ENCODE assay signal across 8 mouse cellular contexts in genomic region chr2:165879403-165880178, GRCm38 (mm10). TPM values are rescaled to one million over a fixed set of nuclear protein-coding genes. Genes with fewer than 3 reads are reported as not detected.
DNase-seq lines count a peak whose midpoint lies in the region; ATAC-seq and TF ChIP-seq lines count a peak whose summit lies in the region.

No protein-coding gene starts in this region.

- no peak for ATAC-seq in heart, embryonic 13.5 days (ENCODE audit: extremely low read depth, insufficient number of reproducible peaks, low FRiP score, low TSS enrichment)
- no peak for ATAC-seq in liver, embryonic 16.5 days (ENCODE audit: low read depth)

- H3K9me3 ChIP-seq in heart, embryonic 13.5 days: no peaks in the 10 kb centered on the region
- no peaks in the 10 kb centered on the region for H3K9me3 ChIP-seq in liver, embryonic 16.5 days (replicated peaks; ENCODE audit: control insufficient read depth, low read length)

- no peak for DNase-seq in layer of hippocampus, adult 2 months (ENCODE audit: low spot score in 2 of 2)
- DNase-seq in layer of hippocampus, adult 9-11 months: no peak
- peak; percentile 72 for DNase-seq in cerebellum, adult 9-11 months
- no peak for DNase-seq in ovary, adult 18-20 months (ENCODE audit: low spot score)
- DNase-seq in adrenal gland, postnatal 36 days: no peak
- no peak for DNase-seq in layer of hippocampus, postnatal 25 days (ENCODE audit: extremely low spot score in 1 of 2, low spot score in 1 of 2)

- no peak for TF ChIP-seq CTCF in layer of hippocampus, adult 2 months (conservative IDR thresholded peaks at IDR 0.05)

- H3K4me1 ChIP-seq in heart, embryonic 13.5 days: peaks cover 97% of the 10 kb centered on the region
- peaks cover 89% of the 10 kb centered on the region for H3K4me1 ChIP-seq in liver, embryonic 16.5 days (ENCODE audit: control insufficient read depth, low read depth, low read length)

- no peaks in the 10 kb centered on the region for H3K27me3 ChIP-seq in heart, embryonic 13.5 days (replicated peaks)
- H3K27me3 ChIP-seq in liver, embryonic 16.5 days (ENCODE audit: control insufficient read depth, insufficient read depth, low read depth, low read length): no peaks in the 10 kb centered on the region

- peak overlapping the region; percentile 82 for H3K9ac ChIP-seq in heart, embryonic 13.5 days
- 0 out of 2 replicates have a peak overlapping the region, but pooled peaks have one; percentile 22 for H3K9ac ChIP-seq in liver, embryonic 16.5 days (ENCODE audit: low read depth, low read length)

- H3K4me3 ChIP-seq in layer of hippocampus, adult 2 months: peak overlapping the region; percentile 60
- peak overlapping the region; percentile 24 for H3K4me3 ChIP-seq in heart, embryonic 13.5 days
- H3K4me3 ChIP-seq in liver, embryonic 16.5 days (ENCODE audit: low read depth, low read length): no peak overlapping the region

- peaks cover 21% of the 10 kb centered on the region; the same call in 1 of the 2 replicates for H3K36me3 ChIP-seq in heart, embryonic 13.5 days
- H3K36me3 ChIP-seq in liver, embryonic 16.5 days (ENCODE audit: control insufficient read depth, insufficient read depth): peaks cover 10% of the 10 kb centered on the region

- 15% methylated on average over 16 of the region's 16 CpGs for WGBS in heart, embryonic 13.5 days
- WGBS in liver, embryonic 16.5 days (ENCODE audit: insufficient replicate concordance): 59% methylated on average over 16 of the region's 16 CpGs

- H3K27ac ChIP-seq in layer of hippocampus, adult 2 months: peak overlapping the region; percentile 100
- H3K27ac ChIP-seq in heart, embryonic 13.5 days (replicated peaks): peak overlapping the region; percentile 100
- H3K27ac ChIP-seq in liver, embryonic 16.5 days (ENCODE audit: low read length): peak overlapping the region; percentile 62

- H3K4me2 ChIP-seq in heart, embryonic 13.5 days: peak overlapping the region; percentile 76
- H3K4me2 ChIP-seq in liver, embryonic 16.5 days (ENCODE audit: low read depth, low read length): peak overlapping the region; percentile 8; the same call in 1 of the 2 replicates

RNA-seq across cellular contexts. Expression of gene Zmynd8, which starts 19.2 kb away (rescaled TPM):
- total RNA-seq in layer of hippocampus, adult 2 months (2021): 100 to 1,000 TPM; 173 to 186 TPM
- 41.5 and 42.4 TPM in 2 replicates for polyA plus RNA-seq in heart, embryonic 13.5 days (2015; fragmentation: Nextera tagmentation; extraction: Ambion mirVana)
- polyA plus RNA-seq in liver, embryonic 16.5 days (2015; fragmentation: Nextera tagmentation; extraction: Ambion mirVana): 20.0 and 23.6 TPM in 2 replicates
- 10 to 100 TPM; 47.9 to 53.4 TPM for total RNA-seq in adrenal gland, postnatal 36 days (2021)
- 100 to 1,000 TPM; 140 to 173 TPM for total RNA-seq in layer of hippocampus, postnatal 25 days (2021)
